Mouse (Mus musculus): ENCODE measurements at regions not wholly inside any gene's neighbourhood (a gene's known extent, or its start where the extent isn't known, plus 50 kb on each side); places are given as distances from the start of the nearest gene placed in this dataset.

DNA sequence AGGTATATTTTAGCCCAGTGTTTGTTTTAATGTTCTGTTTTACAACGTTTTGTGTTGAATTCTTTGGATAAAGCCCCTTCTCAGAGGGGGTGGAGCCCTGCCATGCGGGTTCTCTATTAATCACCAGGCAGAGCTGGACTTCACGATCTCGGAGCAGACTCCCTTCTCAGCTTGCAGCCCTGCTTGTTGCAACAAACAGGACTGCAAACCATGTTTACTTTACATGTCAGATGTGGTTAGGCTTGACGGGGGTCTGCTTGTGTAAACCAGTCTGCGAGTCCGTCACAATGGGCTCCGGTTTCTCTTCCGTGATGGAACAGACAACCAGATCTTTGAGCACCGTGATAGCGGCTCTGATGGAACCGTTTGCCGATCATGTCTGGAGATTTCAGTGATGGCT is 517.6 kb downstream of the Kcnj2 start:
- no peak overlapping the region for H3K27ac ChIP-seq (ENCODE audit: low read depth)
- ATAC-seq (no peak), DNase-seq (no peak)
- no peaks in the 10 kb centered on the region for H3K36me3 ChIP-seq (replicated peaks; ENCODE audit: insufficient read depth, low read length)
- no peaks in the 10 kb centered on the region for H3K27me3 ChIP-seq (ENCODE audit: insufficient read depth, low read length)
- WGBS (ENCODE audit: insufficient replicate concordance): 59% methylated on average over 13 of the region's 13 CpGs
- H3K9ac ChIP-seq (replicated peaks): no peak overlapping the region
- no peak overlapping the region for H3K4me2 ChIP-seq (ENCODE audit: low read depth, low read length)
- H3K9me3 ChIP-seq (ENCODE audit: low read length): no peaks in the 10 kb centered on the region
- no peaks in the 10 kb centered on the region for H3K4me1 ChIP-seq (ENCODE audit: insufficient read depth)
- TF ChIP-seq CTCF (IDR thresholded peaks at IDR 0.05; ENCODE audit: low read depth): no peak
- no peak for TF ChIP-seq EP300 (IDR thresholded peaks at IDR 0.05; ENCODE audit: low read depth)
- no peak overlapping the region for H3K4me3 ChIP-seq (ENCODE audit: low read depth, low read length)

DNA sequence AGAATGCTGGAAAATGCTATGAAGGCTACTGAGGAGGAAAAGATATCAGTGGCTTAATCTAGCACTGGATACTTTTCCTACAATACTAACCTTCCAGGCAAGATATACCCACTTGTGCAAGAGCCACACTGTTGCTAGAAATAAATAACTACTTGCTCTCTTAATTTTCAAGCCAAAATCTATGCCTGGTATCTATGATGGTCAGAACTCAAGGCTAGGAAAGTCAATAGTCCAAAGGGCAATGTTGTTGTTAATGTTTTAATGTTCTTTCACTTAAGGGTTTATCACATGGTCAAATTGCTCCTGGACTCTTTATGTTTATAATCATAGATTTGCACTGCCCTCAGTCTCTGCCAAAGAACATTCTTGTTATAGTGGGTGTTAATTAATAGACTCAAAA is 533.5 kb downstream of the Kcnj2 start:
- ATAC-seq (peak; percentile 90), DNase-seq (no peak)
- TF ChIP-seq CTCF (IDR thresholded peaks at IDR 0.05; ENCODE audit: low read depth) (no peak), EP300 (IDR thresholded peaks at IDR 0.05; ENCODE audit: low read depth) (peak; percentile 57; the same call in 1 of the 2 replicates)
- Histone ChIP-seq H3K36me3 (replicated peaks; ENCODE audit: insufficient read depth, low read length) (no peaks in the 10 kb centered on the region), H3K4me2 (ENCODE audit: low read depth, low read length) (no peak overlapping the region), H3K4me3 (ENCODE audit: low read depth, low read length) (no peak overlapping the region), H3K4me1 (ENCODE audit: insufficient read depth) (peaks cover 2% of the 10 kb centered on the region; the same call in 1 of the 2 replicates), H3K9ac (replicated peaks) (no peak overlapping the region), H3K27me3 (ENCODE audit: insufficient read depth, low read length) (no peaks in the 10 kb centered on the region), H3K27ac (ENCODE audit: low read depth) (peak overlapping the region; percentile 64; the same call in 1 of the 2 replicates), H3K9me3 (ENCODE audit: low read length) (no peaks in the 10 kb centered on the region)

DNA sequence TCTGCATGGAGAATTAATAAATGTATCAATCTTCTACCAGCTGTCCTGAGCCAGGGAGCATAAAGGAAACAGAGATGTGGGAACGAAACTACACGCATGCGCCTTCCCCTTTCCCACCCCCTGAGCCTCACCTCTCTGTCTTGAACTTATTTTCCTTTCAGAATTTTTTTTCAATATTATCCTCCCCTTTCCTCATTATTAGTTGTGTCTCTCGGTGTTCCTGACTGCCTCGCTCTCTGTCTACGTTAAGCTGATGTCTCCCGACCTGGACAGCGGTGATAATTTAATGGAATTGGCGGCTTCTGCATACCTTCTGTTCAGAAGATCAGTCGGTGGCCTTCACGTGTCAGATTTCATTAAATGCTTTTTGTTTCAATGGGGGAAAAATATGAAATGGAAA is 539.2 kb downstream of the Kcnj2 start:
- TF ChIP-seq CTCF (IDR thresholded peaks at IDR 0.05; ENCODE audit: low read depth) (no peak), EP300 (IDR thresholded peaks at IDR 0.05; ENCODE audit: low read depth) (no peak)
- ATAC-seq (no peak), DNase-seq (no peak)
- H3K36me3 ChIP-seq (replicated peaks; ENCODE audit: insufficient read depth, low read length): no peaks in the 10 kb centered on the region
- 85% methylated on average over 11 of the region's 11 CpGs for WGBS (ENCODE audit: insufficient replicate concordance)
- no peaks in the 10 kb centered on the region for H3K27me3 ChIP-seq (ENCODE audit: insufficient read depth, low read length)
- no peaks in the 10 kb centered on the region for H3K9me3 ChIP-seq (ENCODE audit: low read length)
- no peak overlapping the region for H3K9ac ChIP-seq (replicated peaks)
- no peak overlapping the region for H3K4me3 ChIP-seq (ENCODE audit: low read depth, low read length)
- no peaks in the 10 kb centered on the region for H3K4me1 ChIP-seq (ENCODE audit: insufficient read depth)
- no peak overlapping the region for H3K4me2 ChIP-seq (ENCODE audit: low read depth, low read length)
- H3K27ac ChIP-seq (ENCODE audit: low read depth): no peak overlapping the region

DNA sequence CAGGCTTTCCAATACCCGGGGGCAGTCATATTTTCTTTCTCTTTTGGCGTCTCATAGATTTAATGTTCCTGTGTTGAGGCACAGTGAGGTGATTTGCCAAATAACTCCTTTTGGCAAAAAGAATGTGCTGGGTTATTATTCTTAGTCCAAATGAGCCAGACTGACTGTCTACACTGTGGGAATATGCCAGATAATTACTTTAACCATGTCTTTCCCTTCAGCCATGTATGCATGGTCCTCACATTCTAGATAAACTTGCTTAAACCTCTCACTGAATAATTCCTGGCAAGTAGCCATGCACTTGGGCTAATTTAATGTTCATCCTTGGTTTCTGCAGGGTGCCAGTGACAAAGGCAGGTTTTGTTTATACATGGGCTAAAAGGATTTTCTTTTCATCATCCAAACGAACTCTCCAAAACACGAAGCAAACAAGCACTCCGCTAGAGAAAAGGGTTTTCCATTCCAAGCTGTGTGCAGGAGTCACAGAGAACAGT is 544.6 kb downstream of the Kcnj2 start:
- ATAC-seq (no peak), DNase-seq (no peak)
- Histone ChIP-seq H3K4me2 (ENCODE audit: low read depth, low read length) (no peak overlapping the region), H3K27me3 (ENCODE audit: insufficient read depth, low read length) (no peaks in the 10 kb centered on the region), H3K4me1 (ENCODE audit: insufficient read depth) (no peaks in the 10 kb centered on the region), H3K4me3 (ENCODE audit: low read depth, low read length) (no peak overlapping the region), H3K27ac (ENCODE audit: low read depth) (no peak overlapping the region), H3K36me3 (replicated peaks; ENCODE audit: insufficient read depth, low read length) (no peaks in the 10 kb centered on the region), H3K9me3 (ENCODE audit: low read length) (no peaks in the 10 kb centered on the region), H3K9ac (replicated peaks) (no peak overlapping the region)
- TF ChIP-seq CTCF (IDR thresholded peaks at IDR 0.05; ENCODE audit: low read depth) (no peak), EP300 (IDR thresholded peaks at IDR 0.05; ENCODE audit: low read depth) (no peak)
- WGBS (ENCODE audit: insufficient replicate concordance): 75% methylated on average over 5 of the region's 5 CpGs

DNA sequence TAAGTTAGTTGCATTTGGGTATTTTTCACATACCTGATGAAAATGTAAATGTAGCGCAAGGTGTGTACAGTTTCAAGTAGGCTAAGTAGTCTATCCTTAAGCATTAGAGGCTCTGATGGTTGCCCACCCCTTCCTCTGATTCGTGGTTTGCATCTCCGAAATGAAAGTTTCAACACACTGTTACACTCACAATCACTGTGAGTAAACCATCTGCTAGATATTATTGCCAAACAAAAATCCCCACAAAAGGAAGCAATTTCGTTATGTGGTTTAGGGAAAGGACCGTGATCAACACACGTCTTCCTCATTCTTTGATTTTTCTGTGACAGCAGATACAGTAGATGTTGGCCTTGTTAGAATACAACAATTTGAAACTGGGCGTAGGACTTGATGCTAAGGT is 577.6 kb downstream of the Kcnj2 start:
- WGBS (ENCODE audit: insufficient replicate concordance): 60% methylated on average over 7 of the region's 7 CpGs
- no peak for DNase-seq
- Histone ChIP-seq H3K4me3 (ENCODE audit: low read depth, low read length) (no peak overlapping the region), H3K27ac (ENCODE audit: low read depth) (no peak overlapping the region), H3K4me2 (ENCODE audit: low read depth, low read length) (no peak overlapping the region), H3K27me3 (ENCODE audit: insufficient read depth, low read length) (no peaks in the 10 kb centered on the region), H3K36me3 (replicated peaks; ENCODE audit: insufficient read depth, low read length) (no peaks in the 10 kb centered on the region), H3K9ac (replicated peaks) (no peak overlapping the region), H3K9me3 (ENCODE audit: low read length) (no peaks in the 10 kb centered on the region), H3K4me1 (ENCODE audit: insufficient read depth) (no peaks in the 10 kb centered on the region)
- TF ChIP-seq EP300 (IDR thresholded peaks at IDR 0.05; ENCODE audit: low read depth) (no peak), CTCF (IDR thresholded peaks at IDR 0.05; ENCODE audit: low read depth) (no peak)
- ATAC-seq: no peak

DNA sequence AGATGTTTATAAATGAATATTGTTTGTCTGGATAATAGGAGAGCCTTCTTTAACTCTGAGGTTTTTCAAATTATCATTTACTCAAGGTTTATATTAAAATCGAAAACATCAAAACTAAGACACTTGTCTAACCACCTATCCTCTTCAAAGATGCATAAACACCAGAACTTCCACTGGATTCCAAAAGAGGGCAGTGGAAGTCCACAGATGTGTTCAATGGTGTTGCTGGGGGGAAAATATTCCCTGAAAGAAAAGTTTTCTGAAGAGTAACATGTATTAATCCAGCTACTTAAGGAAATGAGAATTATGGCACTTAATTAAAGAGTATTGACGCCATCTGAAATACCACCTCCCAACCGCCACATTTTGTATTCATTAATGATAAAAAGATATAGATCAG is 586.9 kb downstream of the Kcnj2 start:
- H3K27ac ChIP-seq (ENCODE audit: low read depth): no peak overlapping the region
- H3K27me3 ChIP-seq (ENCODE audit: insufficient read depth, low read length): no peaks in the 10 kb centered on the region
- no peaks in the 10 kb centered on the region for H3K4me1 ChIP-seq (ENCODE audit: insufficient read depth)
- no peak overlapping the region for H3K4me3 ChIP-seq (ENCODE audit: low read depth, low read length)
- no peaks in the 10 kb centered on the region for H3K36me3 ChIP-seq (replicated peaks; ENCODE audit: insufficient read depth, low read length)
- 54% methylated on average over 3 of the region's 3 CpGs for WGBS (ENCODE audit: insufficient replicate concordance)
- DNase-seq (no peak), ATAC-seq (no peak)
- no peak overlapping the region for H3K4me2 ChIP-seq (ENCODE audit: low read depth, low read length)
- H3K9ac ChIP-seq (replicated peaks): no peak overlapping the region
- TF ChIP-seq CTCF (IDR thresholded peaks at IDR 0.05; ENCODE audit: low read depth): peak; percentile 65
- no peak for TF ChIP-seq EP300 (IDR thresholded peaks at IDR 0.05; ENCODE audit: low read depth)
- H3K9me3 ChIP-seq (ENCODE audit: low read length): no peaks in the 10 kb centered on the region

DNA sequence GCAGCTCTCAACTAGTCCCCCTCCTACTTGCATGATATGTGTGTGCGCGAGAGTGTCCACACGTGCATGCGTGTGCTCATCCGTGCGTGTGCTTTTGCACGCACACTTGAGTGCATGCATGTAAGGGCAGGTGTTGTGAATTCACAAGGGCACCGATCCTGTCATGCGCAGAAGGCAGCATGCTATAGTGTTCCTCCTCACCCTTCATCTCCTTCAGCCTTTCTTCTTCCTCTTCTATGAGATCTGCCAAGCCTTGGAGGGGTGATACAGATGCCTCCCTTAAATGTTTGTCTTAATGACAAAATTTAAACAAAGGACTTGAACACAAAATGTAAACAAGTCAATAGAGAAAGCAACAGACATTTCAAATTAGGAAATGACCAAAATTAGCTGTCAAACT is 591.8 kb downstream of the Kcnj2 start:
- Histone ChIP-seq H3K4me3 (ENCODE audit: low read depth, low read length) (no peak overlapping the region), H3K4me1 (ENCODE audit: insufficient read depth) (no peaks in the 10 kb centered on the region), H3K27ac (ENCODE audit: low read depth) (no peak overlapping the region), H3K4me2 (ENCODE audit: low read depth, low read length) (no peak overlapping the region), H3K36me3 (replicated peaks; ENCODE audit: insufficient read depth, low read length) (no peaks in the 10 kb centered on the region), H3K9me3 (ENCODE audit: low read length) (no peaks in the 10 kb centered on the region), H3K27me3 (ENCODE audit: insufficient read depth, low read length) (no peaks in the 10 kb centered on the region), H3K9ac (replicated peaks) (no peak overlapping the region)
- TF ChIP-seq EP300 (IDR thresholded peaks at IDR 0.05; ENCODE audit: low read depth) (no peak), CTCF (IDR thresholded peaks at IDR 0.05; ENCODE audit: low read depth) (no peak)
- WGBS (ENCODE audit: insufficient replicate concordance): 93% methylated on average over 9 of the region's 9 CpGs
- DNase-seq: no peak
- no peak for ATAC-seq
